Comparison of ENCODE assay signal across 14 mouse cellular contexts in the genomic region with DNA sequence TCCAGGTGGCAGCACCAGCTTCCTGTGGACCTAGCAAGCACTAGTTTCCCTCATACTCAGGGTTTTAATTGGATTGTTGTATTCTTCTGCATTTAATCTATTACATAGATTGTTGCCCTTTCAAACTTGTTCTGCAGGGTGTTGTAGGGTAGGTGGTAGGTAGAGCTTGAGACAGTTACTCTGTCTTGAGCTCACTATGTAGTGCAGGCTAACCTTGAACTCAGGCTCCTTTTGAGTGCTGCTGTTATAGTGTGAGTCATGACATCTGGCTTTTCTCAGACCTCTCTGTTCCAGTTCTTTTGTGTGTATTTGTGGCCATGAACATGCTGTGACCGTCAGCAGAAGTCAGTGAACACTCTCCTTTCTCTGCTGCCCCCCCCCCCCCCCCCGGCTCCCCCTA.
"Had no signal": no experiment of that assay in that cellular context is flagged by ENCODE, and none has a peak within 500 bp of the region (broad histone marks: within the 10 kb centered on the region; RNA-seq: fewer than 3 reads in every experiment).

No protein-coding gene starts in this region.

- H3K4me3 ChIP-seq: limb, embryonic 10.5 days; limb, embryonic 13.5 days; liver, embryonic 12.5 days; liver, embryonic 15.5 days; lung, embryonic 15.5 days had no signal

- H3K4me2 ChIP-seq: limb, embryonic 13.5 days; liver, embryonic 12.5 days; liver, embryonic 15.5 days; lung, embryonic 15.5 days had no signal

- H3K9me3 ChIP-seq: limb, embryonic 10.5 days; limb, embryonic 13.5 days; liver, embryonic 12.5 days; liver, embryonic 15.5 days; lung, embryonic 15.5 days had no signal

- DNase-seq: kidney, adult 9 months; kidney, postnatal 14 days; kidney, postnatal 4 days; liver; lung, postnatal 14 days; midbrain, embryonic 14.5 days; thymus, adult 18-20 months; thymus, postnatal 36 days had no signal

- H3K27me3 ChIP-seq: limb, embryonic 13.5 days; liver, embryonic 12.5 days; liver, embryonic 15.5 days; lung, embryonic 15.5 days had no signal

- ATAC-seq: liver, embryonic 12.5 days had no signal

- H3K27ac ChIP-seq: limb, embryonic 10.5 days; limb, embryonic 13.5 days; liver, embryonic 12.5 days; liver, embryonic 15.5 days; lung, embryonic 15.5 days; macrophage had no signal

- H3K9ac ChIP-seq: limb, embryonic 13.5 days; liver, embryonic 12.5 days; liver, embryonic 15.5 days; lung, embryonic 15.5 days had no signal
